Mouse (Mus musculus) adrenal gland, postnatal 36 days (tissue): ENCODE results near the gene Fam172a. TPM values are rescaled to one million over a fixed set of nuclear protein-coding genes. Genes with fewer than 3 reads are reported as not detected.

ENCODE experiments used
- DNase-seq, 2 experiments: peaks; one replicate each; pipeline ENCODE4 v3.0.0; 2021; ENCODE audit warnings: mixed read lengths in 1 of 2
- total RNA-seq, 2 experiments: library from RNA; stranded (reverse); gene quantifications; 2 replicates each; pipeline ENCODE4 v1.2.3; 2021

Gene Fam172a
- total RNA-seq, 2 experiments from 2014 or later: 24.3 to 27.9 TPM

- DNase-seq: no peak
Observed at GRCm38 (mm10) chr13:78215223-78215622, 513.4 kb downstream of the Fam172a start.
